Mouse (Mus musculus) layer of hippocampus, postnatal 36 days (tissue): Measurements from ENCODE around the gene Lingo1. TPM values are rescaled to one million over a fixed set of nuclear protein-coding genes. Genes with fewer than 3 reads are reported as not detected.
A peak's percentile ranks its signal among the peaks of the same experiment; 100 is the strongest.

ENCODE experiments used
- DNase-seq, 2 experiments: peaks; one replicate each; pipeline ENCODE4 v3.0.0; 2022
- total RNA-seq, 2 experiments: library from RNA; stranded (reverse); gene quantifications; 2 replicates each; pipeline ENCODE4 v1.2.3; 2021

Lingo1 gene
- total RNA-seq, 2 experiments from 2014 or later = 235 to 257 TPM

DNA sequence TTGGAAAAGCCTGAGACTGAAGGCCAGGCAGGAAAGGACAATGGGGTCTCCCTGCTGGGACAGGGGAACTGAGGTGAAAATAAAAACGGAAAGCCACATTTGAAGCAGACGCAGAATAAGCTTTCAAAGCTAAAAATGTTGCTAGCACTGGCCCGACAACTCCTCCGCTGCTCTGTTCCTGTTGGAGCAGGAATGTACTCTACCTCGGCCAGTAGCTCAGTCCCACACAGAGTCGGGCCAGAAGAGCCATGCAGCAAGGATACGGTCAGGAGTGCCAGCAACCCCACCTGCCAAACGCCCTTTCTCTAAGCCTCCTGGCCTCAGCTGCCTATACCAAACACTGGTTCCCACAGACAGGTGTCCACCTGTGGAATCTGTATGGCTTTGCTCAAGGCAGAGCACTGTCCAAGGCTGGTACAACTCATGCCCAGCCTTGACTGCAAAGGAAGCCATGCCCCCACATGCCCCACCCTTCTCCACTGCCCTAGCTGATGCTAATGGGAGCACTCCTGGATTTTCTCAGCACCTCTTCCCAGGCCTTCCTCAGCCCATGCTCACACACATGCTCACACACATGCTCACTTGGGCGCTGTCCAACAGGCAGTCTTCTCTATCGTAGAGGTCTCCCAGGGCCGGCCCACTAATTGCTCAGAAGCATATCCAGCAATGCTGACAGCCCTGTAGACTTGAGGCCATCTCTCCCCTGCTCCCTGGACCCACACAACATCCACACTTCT lies 74.0 kb downstream of the Lingo1 start:
- DNase-seq = no peak

DNA sequence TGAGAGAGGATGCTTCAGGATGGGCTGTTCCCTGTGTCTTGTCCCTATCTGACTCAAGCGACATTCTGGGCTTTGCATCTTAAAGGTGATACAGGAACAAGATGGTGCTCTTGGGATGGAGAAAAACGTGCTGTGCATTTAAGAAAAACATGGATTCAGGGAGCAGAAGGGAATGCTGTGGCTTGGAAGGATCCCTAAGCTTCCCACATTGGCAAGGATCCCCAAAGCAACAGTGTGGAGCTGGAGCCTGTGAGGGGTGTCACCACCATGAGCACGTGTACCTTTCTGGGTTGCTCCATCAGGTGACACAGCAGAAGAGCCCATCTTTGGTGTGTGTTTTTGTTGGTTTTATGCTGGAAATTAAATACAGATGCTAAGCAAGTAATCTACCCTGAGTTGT lies 77.3 kb downstream of the Lingo1 start:
- no peak for DNase-seq

- DNase-seq = no peak
Observed at GRCm38 (mm10) chr9:56716565-56716964, 79.7 kb downstream of the Lingo1 start.

- no peak for DNase-seq
Observed at GRCm38 (mm10) chr9:56716066-56716465, 80.2 kb downstream of the Lingo1 start.

GRCm38 (mm10) chr9:56714391-56714790 lies 81.9 kb downstream of the Lingo1 start:
- no peak for DNase-seq

- peak; percentile 29 to 42 for DNase-seq
Observed at GRCm38 (mm10) chr9:56712667-56713369, 83.5 kb downstream of the Lingo1 start.

GRCm38 (mm10) chr9:56710958-56711357 lies 85.3 kb downstream of the Lingo1 start:
- no peak for DNase-seq

DNA sequence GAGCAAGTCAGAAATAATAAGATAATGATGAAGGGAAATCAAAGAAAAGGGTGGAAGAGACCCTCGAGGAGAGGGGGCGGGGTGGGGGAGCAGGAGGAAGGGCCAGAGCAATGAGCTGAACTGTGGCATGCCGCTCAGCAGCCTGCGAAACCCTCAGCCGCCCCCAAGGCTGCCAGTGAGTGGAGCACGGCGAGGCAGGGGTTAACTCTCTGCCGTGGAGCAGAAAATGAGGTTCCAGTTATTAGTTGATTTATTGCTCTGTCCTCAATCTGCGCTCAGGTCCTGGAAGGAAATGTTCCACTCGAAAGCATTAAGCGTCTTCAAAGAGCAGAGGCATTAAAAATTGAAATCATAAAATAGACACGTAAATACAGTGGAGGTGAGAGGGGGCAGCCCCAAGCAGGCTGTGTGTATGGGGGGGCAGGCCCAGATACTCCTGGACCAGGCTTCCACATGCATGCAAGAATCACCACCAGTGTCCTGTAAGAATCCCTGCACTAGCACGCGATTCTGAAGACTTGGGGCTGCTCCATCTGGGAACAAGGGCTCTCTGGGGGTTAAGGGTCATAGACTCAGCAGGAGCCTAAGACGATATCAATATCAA lies 89.7 kb downstream of the Lingo1 start:
- DNase-seq = no peak

GRCm38 (mm10) chr9:56701394-56701793 lies 94.9 kb downstream of the Lingo1 start:
- DNase-seq = peak in 1 of 2 experiments; percentile 34

GRCm38 (mm10) chr9:56700866-56701265 lies 95.4 kb downstream of the Lingo1 start:
- DNase-seq = no peak

GRCm38 (mm10) chr9:56698715-56699370 lies 97.4 kb downstream of the Lingo1 start:
- DNase-seq = no peak

- DNase-seq = no peak
Observed at GRCm38 (mm10) chr9:56694079-56694478, 102.2 kb downstream of the Lingo1 start.

DNA sequence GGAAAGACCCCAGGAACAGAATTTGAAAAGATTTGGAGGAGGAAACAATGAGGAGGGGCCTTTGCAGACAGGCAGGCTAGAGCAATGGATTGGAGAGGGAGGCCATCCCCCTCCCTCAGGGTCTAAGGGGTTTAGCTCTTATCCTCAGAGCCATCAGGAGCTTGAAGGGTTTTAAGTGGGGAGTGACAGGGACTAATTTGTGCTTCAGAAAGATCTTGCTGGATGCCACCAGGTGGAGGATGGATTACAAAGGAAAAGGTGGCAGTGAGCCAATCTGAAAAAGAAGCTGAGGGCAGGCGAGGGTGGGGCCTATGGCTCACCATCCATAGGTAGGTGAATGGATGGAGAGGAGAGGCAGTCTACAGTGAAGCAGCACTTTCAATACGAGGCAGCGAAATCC lies 105.0 kb downstream of the Lingo1 start:
- DNase-seq = no peak

DNA sequence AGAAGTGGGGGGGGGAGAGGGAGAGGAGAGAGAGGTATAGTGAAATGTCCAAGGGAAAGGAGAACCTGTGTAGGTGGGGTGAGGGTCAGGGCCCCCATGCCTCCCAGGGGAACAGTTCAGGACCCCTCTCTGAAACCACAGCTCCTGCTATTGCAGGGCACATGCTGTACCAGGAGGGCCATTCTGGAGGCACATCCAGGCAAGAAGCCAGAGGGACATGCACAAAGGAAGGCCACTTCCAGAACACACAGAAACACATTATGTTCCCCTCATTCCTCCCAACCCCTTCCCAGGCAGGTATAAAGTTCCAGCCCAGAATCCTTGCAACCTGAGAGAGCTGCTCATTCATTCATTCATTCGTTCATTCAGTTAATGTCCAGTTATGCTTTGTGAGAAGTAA lies 105.6 kb downstream of the Lingo1 start:
- DNase-seq = no peak

DNA sequence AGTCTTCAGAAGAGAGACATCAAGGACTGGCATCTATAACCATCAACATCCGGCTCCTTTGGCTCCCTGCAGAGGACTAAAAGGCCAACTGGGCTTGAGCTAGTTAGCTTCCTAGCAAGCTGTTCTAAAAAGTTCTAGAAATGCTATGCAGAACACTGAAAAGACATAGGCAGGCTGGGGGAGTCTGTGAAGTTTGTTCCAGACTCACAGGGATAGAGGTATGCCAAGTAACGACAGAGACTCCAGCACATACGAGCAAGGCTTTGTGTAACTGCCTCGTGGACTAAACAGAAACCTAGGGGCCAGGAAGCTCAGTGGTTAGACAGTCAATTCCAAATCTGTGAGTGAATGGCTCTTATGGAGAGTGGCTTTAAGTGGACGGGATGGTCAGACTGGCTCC lies 108.8 kb downstream of the Lingo1 start:
- DNase-seq = no peak

- DNase-seq = no peak
Observed at GRCm38 (mm10) chr9:56687145-56687477, 109.2 kb downstream of the Lingo1 start.

- peak; percentile 56 to 57 for DNase-seq
Observed at GRCm38 (mm10) chr9:56686339-56687144, 109.7 kb downstream of the Lingo1 start.

DNA sequence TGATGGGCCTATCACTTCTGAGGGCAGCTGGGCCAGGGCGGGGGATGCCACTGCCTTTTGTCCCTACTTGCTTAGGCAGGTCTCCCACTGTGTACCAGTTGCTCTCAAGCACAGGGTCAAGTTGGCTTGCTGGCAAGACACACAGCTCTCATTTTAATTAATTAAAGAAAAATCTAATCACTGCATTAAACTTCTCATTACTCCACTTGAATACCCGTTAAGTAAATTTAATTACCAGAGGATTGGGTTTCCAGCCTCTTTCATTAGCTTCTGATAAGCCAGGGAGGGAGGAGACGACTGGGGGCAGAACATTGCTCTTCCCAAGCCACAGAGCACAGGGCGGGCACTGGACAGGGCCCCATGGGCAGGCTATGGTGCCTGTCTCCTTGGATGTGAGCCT lies 113.4 kb downstream of the Lingo1 start:
- DNase-seq = no peak

DNA sequence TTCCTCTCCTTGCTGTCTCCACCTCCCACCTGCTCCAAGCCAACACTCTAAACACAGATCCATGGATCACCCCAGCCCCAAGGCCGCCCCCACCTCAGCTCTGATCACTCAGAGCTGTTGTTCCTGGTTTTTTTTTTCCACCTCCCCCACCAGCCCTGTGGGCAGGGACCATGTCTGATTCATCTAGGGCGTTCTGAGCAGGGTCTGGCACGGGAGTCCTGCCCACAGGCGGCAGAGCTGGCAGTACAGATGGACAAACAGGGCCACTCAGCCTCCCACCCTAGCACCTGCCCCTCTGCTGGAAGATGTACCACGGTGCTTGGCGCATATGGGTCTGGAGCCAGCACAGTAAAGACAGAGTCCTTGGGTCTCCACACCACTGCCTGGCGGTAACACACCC lies 114.3 kb downstream of the Lingo1 start:
- peak in 1 of 2 experiments; percentile 29 for DNase-seq

GRCm38 (mm10) chr9:56678929-56679681 lies 117.2 kb downstream of the Lingo1 start:
- no peak for DNase-seq

DNA sequence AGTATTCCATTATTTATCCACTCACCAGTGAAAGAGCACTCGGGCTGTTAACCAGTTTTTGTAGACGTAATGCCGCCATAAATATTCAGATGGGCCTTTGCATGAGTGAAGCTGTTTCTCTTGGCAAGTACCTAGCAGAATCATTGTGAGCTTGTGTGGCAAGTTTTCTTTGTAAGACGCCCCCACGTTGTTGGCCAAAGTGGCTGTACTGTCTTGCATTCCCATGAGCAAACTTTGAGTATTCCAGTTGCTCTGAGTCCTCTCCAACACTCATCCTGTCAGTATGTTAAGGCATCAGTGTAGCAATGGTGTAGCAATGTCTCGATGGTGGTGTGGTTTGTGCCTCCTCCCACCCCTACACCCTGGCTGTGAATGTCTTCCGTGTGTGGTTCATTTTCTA lies 120.6 kb downstream of the Lingo1 start:
- no peak for DNase-seq
